Mouse (Mus musculus): ENCODE data around the gene Prkn.

- TF ChIP-seq CTCF (IDR thresholded peaks at IDR 0.05; ENCODE audit: low read depth, low read length) (no peak), POLR2AphosphoS5 (IDR thresholded peaks at IDR 0.05; ENCODE audit: insufficient replicate concordance, low read depth, low read length) (no peak)
Observed at GRCm38 (mm10) chr17:12094016-12094415, 1253.8 kb downstream of the Prkn start.

Data from G1E (cell line).